Mouse (Mus musculus) fibroblast of lung, adult 2 months (primary cell): ENCODE data around the gene Gm17949.

Experiments used
- DNase-seq: peaks from one replicate; pipeline ENCODE4 v3.0.0-alpha.2; 2011; ENCODE audit warnings: low read depth

Gene Gm17949

GRCm38 (mm10) chr17:56990115-56990746, 21.0 kb upstream of the Gm17949 start, which contains the start of gene Clpp:
TSS of gene Clpp (plus strand) at chr17:56990305.
- DNase-seq, result peak; percentile 92

- no peak for DNase-seq
Observed at GRCm38 (mm10) chr17:56990966-56991365, 20.3 kb upstream of the Gm17949 start.

GRCm38 (mm10) chr17:56995046-56995445, 16.2 kb upstream of the Gm17949 start:
- no peak for DNase-seq

GRCm38 (mm10) chr17:56996506-56996905, 14.8 kb upstream of the Gm17949 start:
- no peak for DNase-seq

- DNase-seq, result peak; percentile 99
Observed at GRCm38 (mm10) chr17:56997029-56997667, 14.1 kb upstream of the Gm17949 start, which contains the start of gene Alkbh7. TSS of gene Alkbh7 (plus strand) at chr17:56997339.

- DNase-seq, result no peak
Observed at GRCm38 (mm10) chr17:56999414-56999813, 11.9 kb upstream of the Gm17949 start.

- DNase-seq, result no peak
Observed at GRCm38 (mm10) chr17:56999968-57000609, 11.2 kb upstream of the Gm17949 start, which contains the start of gene Pspn. TSS of gene Pspn (minus strand) at chr17:57000018.

GRCm38 (mm10) chr17:57001228-57001627, 10.0 kb upstream of the Gm17949 start:
- DNase-seq, result no peak

- no peak for DNase-seq
Observed at GRCm38 (mm10) chr17:57003994-57004393, 7.3 kb upstream of the Gm17949 start.

GRCm38 (mm10) chr17:57007137-57007905, 3.9 kb upstream of the Gm17949 start:
- no peak for DNase-seq

- DNase-seq, result no peak
Observed at GRCm38 (mm10) chr17:57010911-57011235, 396 bp upstream of the Gm17949 start.

- DNase-seq, result no peak
Observed at GRCm38 (mm10) chr17:57012245-57012795, 1.1 kb downstream of the Gm17949 start.

- no peak for DNase-seq
Observed at GRCm38 (mm10) chr17:57019693-57020092, 8.4 kb downstream of the Gm17949 start.

GRCm38 (mm10) chr17:57020960-57021359, 9.7 kb downstream of the Gm17949 start:
- DNase-seq, result no peak

- no peak for DNase-seq
Observed at GRCm38 (mm10) chr17:57027471-57027870, 16.2 kb downstream of the Gm17949 start.

- no peak for DNase-seq
Observed at GRCm38 (mm10) chr17:57029691-57030090, 18.4 kb downstream of the Gm17949 start.

- no peak for DNase-seq
Observed at GRCm38 (mm10) chr17:57030931-57031660, 19.8 kb downstream of the Gm17949 start, which contains the start of gene Khsrp. TSS of gene Khsrp (minus strand) at chr17:57031522.

- DNase-seq, result peak; percentile 100
Observed at GRCm38 (mm10) chr17:57031661-57032420, 20.6 kb downstream of the Gm17949 start.

- DNase-seq, result no peak
Observed at GRCm38 (mm10) chr17:57032854-57033253, 21.6 kb downstream of the Gm17949 start.

GRCm38 (mm10) chr17:57038978-57039377, 27.7 kb downstream of the Gm17949 start:
- DNase-seq, result no peak

- DNase-seq, result no peak
Observed at GRCm38 (mm10) chr17:57041554-57041953, 30.3 kb downstream of the Gm17949 start, which contains the start of gene Slc25a41. TSS of gene Slc25a41 (minus strand) at chr17:57041654.
